Mouse (Mus musculus) heart, postnatal 14 days (tissue): ENCODE data around the gene Eif1ad. TPM values are rescaled to one million over a fixed set of nuclear protein-coding genes. Genes with fewer than 3 reads are reported as not detected.
A peak's percentile ranks its signal among the peaks of the same experiment; 100 is the strongest.
"Not testable (repeated sequence)": the region's sequence is repeated elsewhere in the genome, so short reads cannot be mapped to it uniquely, and the experiment has no call there.

ENCODE experiments used
- DNase-seq, 2 experiments: peaks; one replicate each; pipeline ENCODE4 v3.0.0; 2021 to 2022
- intact Hi-C: fragments of 180-260 bp; cut with DNase I; formaldehyde crosslinking; loops from one replicate; pipeline ENCODE4 v1.15.1; 2025
- total RNA-seq, 2 experiments: library from RNA; stranded (reverse); gene quantifications; 2 replicates each; pipeline ENCODE4 v1.2.3; 2021

Gene Eif1ad
- total RNA-seq, 2 experiments from 2014 or later, result 21.5 to 22.6 TPM

DNA sequence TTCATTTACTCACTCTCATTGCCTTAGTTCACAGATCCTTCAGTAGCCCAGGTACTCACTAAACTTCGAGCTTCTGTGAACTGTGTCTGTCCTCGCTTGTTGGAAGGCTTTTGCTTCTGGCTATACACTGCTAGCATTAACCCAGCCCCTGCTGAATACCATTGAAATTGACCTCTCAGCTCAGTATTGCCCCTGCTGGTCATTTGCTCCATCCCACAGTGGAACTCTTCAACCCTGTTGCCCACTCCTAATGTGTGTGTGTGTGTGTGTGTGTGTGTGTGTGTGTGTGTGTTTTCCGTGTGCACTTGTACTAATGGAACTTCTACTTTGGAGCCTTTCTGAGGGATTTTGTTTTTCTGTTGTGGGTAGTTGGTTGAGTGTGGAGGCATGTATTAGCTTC is 4.4 kb downstream of the Eif1ad start:
- DNase-seq, result no peak
- intact Hi-C loops, result no loop called here

DNA sequence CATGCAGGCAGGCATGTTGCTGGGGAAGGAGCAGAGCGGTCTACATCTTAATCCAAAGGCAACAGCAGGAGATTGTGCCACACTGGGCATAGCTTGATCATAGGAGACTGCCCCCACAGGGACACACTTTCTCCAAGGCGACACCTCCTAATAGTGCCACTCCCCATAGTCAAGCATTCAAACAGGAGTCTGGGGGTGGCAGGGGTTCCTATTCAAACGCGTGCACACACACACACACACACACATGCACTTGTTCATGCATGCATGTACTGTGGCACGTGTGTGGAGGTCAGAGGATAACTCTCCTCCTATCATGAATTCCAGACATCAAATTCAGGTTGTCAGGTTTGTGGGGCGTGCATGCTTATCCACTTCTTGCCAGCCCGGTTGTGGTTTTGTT is 6.2 kb downstream of the Eif1ad start:
- intact Hi-C loops, result no loop called here
- DNase-seq, result no peak

DNA sequence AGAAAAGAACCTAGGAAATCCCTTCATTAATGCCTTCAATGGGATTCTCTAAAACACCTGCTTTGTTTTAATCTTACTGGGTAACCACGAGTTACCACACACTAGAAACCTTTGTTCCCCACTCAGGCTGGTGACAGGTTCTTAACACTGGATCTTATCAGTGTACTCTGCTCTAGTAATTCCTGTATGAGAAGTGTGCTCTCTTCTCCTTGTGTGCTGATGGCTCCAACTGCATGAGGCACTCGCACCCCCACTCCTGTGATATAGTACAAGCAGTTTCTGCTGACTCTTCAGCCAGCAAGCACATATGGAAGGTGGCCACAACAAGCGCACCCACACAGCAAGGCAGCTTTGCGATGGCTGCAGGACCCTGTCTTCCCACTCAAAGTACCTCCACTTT is 7.6 kb downstream of the Eif1ad start:
- intact Hi-C loops, result no loop called here
- DNase-seq, result no peak

DNA sequence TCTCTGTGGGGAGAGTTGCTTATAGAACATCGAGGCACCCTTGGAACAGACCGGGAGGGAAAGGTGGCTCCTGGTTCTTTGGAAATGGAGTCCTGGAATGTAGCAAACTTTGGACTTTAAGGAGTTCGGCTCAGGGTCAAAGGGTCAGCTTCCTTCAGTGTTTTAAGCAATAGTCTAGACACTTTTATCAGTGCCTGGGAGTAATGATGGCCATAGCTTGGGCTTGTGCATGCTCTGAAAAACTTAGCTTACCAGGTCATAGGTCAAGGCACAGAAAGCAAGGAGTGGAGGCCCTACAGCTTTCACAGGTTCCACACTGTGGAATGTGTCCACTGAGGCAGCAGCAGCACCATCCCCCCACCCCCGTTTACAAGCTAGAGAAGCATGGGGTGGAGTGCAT is 8.2 kb downstream of the Eif1ad start:
- intact Hi-C loops, result no loop called here
- no peak for DNase-seq

DNA sequence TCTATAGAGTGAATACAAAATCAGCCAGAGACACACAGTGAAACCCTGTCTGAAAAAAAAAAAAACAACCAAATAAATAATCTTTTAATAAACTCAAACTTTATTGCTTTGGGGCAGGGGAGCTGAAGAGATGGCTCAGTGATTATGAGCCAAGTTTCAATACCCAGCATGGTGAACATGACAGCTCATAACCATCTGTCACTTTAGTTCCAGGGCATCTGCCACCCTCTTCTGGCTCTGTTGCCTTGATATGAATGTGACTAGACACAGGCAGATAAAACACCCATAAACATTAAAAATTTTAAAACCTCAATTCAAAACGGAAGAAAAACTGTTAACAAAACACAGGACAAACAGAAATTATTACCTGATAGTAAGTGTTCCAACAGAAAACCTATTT is 10.9 kb downstream of the Eif1ad start:
- intact Hi-C loops, result no loop called here

DNA sequence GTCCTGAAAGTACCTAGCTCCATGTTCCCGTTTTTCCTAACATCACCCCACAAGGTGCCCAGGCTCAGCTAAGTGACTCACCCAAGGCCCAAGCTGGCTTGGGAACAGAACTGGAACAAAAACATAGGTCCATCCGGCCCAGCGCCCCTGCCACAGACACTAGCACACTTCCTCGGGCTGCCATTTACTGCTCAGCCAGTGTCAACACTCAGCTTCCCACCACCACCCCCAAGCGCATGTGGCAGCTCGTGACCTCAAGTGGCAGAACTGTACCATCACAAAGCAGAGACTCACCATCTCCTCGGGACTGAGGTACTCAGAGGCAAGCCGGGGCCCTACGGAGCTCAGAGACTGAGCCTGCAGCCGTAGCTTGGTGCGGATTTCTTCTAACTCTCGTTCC is 16.8 kb downstream of the Eif1ad start:
- intact Hi-C loops, result no loop called here
- DNase-seq, result no peak

More for the DNA sequence above, 10.9 kb downstream of the Eif1ad start:
- no peak for DNase-seq

DNA sequence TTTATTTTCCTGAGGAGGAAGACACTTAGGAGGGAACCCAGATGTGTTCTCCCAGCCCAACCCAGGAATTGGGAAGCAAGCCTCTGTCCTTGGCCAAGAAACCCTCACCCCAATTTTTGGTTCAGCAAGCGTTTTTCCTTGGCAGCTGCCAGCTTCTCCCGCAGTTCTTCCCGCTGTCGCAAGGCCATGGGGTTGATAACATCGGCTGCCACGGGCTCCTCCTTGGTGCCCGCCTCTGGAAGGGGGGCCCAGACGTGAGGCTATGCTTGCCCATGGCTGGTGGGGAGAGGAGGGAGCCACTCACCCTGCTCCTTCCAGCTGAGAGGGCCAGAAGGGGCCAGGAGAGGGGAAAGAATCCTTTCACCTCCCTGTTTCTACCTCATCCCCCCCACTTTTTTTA is 18.2 kb downstream of the Eif1ad start:
- intact Hi-C loops, result no loop called here
- no peak for DNase-seq

DNA sequence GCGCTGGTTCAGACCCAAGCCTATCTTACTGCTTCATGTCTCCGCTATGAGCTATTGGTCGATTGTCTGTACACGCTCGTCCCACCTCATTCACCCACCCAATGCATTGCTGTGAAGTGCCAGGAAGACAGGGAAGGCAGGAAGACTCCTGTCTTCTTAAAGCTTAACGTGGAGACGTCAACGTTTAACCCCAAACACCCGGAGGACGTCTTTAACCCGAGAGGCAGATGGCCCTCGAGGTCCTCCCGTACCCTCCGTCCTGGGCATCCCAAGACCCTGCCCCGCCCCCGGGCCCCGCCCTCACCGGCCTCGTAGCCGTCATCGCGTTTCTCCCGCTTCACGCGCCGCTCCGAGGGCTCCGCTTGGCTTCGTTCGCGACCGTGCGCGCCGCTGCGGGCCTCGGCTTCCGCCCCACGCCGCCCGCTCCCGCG is 21.5 kb downstream of the Eif1ad start:
- intact Hi-C loops, result loop anchor here (1.0 to 2.0 kb wide), 2 partner anchors 22 to 37 kb away; partner anchors contain the start of genes AI837181, Drap1 and Eif1ad
- DNase-seq, result peak in 1 of 2 experiments; percentile 46

DNA sequence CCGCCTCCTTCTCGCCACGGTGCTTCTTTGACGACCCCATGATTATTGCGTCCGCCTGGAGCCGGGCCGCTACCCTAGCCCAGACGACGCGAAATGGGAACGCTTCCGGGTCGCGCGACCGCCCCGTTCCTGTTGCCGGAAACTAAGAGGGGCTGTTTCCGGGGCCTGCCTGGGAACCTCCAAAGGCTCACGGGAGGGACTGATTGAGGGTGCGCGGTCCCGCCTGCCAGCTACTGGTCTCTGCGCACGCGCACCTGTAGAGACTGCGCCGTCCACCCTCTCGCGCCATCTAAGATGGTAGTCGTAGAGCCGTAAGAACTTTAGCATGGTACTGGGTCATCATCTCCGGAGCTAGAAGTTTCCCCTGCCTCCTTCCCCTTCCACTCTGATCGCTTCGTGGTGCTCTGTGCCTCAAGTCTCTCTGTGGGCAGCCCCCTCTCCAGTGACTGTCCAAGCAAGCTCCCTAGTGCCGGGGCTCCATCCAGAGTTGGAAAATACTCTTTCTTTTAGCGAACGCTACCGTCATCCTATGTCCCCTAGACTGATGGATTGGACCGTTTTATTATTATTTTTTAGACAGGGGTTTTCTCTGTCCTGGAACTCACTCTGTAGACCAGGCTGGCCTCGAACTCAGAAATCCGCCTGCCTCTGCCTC is 22.2 kb downstream of the Eif1ad start, which contains the start of gene Sart1:
Gene Sart1 (minus strand): TSS at position 116 of the 655 bp plus-strand sequence.
- intact Hi-C loops, result loop anchor here (1.0 to 2.0 kb wide), 2 partner anchors 22 to 36 kb away; partner anchors contain the start of genes AI837181, Drap1 and Eif1ad

DNA sequence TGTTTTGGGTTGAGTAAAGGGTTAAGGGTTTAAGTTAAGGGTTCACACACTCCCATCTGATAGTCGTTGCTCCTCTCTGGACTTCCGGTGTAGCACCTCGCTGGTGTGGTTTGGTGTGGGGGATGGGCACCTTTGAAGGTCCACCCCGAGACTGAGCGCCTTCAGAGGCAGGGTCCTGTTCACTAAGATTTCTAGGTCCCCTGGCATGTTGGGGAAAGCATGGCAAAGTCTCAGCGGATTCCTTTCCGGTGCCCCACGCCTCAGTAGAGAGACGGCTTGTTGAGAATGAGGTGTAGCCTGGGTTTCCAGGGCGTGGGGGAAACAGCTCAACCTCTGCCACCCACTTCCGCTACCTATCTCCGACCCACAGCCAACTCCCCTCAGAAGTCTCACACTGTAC is 23.1 kb downstream of the Eif1ad start:
- intact Hi-C loops, result loop anchor here (2.0 kb wide), 1 partner anchor 35 kb away; the partner anchor contains the start of genes AI837181 and Drap1
- peak; percentile 23 to 42 for DNase-seq

More for the DNA sequence above, 22.2 kb downstream of the Eif1ad start, which contains the start of gene Sart1:
- DNase-seq, result peak; percentile 94

DNA sequence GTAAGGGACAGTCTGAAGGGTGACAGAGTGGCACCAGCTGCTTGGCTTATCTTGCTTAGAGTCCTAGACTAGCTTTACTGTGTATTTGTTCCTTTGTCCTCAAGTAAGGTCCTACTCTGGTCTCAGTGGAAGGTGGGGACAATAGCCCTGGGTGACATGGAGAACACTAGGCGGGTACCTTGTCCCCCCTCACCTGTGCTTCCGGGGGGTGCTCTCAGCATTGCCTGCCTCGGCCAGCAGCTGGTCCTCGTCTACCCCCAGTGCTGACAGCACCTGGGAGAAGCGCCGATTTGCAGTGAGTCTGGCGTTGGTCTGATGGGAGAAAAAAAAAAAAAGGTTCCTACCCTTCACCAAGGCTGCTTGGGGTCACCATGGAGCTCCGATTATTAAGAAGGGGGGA is 23.9 kb downstream of the Eif1ad start:
- no peak for DNase-seq
- intact Hi-C loops, result no loop called here

DNA sequence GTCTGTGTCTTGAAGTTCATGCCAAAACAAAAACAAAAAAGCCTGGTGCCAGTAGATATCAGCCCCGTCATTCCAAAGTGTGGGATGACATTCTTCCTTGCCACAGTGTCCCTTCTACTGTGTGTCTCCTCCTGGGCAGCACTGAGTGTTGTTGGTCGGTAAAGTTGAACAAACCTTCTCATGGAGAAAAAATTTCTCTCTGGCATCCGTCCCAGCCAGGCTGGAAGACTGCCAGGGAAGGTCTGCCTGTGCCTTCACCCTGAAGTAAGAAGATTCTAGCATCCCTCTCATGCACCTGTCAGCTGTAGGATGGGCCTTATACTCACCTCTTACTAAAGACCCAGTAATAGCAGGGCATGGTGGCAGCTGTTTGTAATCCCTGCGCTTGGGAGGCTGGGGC is 26.4 kb downstream of the Eif1ad start:
- intact Hi-C loops, result no loop called here
- DNase-seq, result peak; percentile 50 to 61

DNA sequence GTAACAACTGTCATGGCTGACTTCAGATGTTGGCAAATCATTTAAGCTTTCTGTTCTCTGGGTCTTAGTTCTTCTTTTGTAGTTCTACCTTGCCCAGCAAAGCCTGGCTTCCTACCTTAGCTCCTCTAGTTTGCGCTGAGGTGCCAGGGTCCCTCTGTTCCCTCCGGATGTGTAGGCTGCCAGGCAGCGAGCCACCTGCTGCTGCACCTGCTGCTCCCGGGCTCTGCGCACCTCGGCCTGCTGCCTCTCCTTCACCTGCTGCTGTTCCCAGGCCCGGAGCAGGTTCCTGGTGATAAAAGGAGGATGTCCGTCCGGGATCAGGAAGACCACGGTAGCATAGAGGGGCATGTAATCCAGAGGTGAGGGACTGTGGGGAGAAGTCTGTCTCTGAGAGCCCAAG is 27.6 kb downstream of the Eif1ad start:
- intact Hi-C loops, result no loop called here
- DNase-seq, result no peak

DNA sequence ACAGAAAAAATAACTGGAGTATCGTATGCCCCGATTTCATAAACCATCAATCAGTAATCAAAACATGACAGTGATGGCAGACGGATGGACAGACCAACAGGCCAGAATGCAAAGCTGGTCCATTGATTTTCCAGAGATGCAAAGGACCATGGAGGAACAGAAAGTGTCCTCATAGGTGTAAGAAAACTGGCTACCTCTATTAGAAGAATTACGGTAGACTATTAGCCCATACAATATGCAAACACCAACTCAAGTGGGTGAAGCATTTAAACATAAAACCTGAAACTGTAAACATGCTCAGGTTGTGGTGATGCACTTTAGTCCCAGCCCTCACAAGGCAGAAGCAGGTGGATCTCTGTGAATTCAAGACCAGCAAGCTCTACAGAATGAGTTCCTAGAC is 28.8 kb downstream of the Eif1ad start:
- no peak for DNase-seq
- intact Hi-C loops, result no loop called here

DNA sequence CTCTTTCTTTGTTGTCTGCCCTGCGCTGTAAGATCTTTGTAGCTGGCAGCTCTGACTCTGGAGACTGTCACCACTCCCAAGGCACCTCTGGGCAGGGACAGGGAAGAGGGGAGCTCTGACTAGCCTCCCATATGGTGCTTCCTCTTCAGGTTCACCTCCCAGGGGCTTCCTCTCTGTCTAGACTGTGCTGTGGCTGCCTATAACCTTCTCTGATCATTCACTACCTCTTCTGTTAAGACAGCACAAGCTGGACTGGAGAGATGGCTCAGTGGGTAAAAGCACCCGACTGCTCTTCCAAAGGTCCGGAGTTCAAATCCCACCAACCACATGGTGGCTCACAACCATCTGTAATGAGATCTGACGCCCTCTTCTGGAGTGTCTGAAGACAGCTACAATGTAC is 34.5 kb downstream of the Eif1ad start:
- DNase-seq, intact Hi-C loops: not testable (repeated sequence)

DNA sequence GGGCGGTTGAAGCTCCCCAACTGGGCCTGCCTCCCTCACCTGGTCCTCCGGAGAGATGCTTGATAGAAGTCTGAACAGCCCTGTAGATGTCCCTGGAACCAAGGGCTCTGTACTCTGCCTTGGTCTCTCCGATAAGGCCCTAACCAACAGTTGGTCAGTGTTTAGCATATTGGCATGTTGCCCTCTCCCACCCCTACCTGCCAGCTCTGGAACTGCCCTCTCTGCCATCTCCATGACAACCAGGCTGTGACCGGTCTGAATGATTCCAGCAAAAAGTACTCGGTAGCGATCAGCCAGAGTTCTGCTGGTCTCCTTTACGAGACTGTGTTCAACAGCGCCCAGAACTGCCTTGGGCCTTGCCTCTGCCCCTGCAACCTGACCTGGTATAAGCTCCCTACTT is 35.8 kb downstream of the Eif1ad start, which contains the start of gene Tsga10ip:
Gene Tsga10ip (minus strand): TSS at position 234 of the 400 bp plus-strand sequence.
- intact Hi-C loops, result no loop called here
- DNase-seq, result no peak

DNA sequence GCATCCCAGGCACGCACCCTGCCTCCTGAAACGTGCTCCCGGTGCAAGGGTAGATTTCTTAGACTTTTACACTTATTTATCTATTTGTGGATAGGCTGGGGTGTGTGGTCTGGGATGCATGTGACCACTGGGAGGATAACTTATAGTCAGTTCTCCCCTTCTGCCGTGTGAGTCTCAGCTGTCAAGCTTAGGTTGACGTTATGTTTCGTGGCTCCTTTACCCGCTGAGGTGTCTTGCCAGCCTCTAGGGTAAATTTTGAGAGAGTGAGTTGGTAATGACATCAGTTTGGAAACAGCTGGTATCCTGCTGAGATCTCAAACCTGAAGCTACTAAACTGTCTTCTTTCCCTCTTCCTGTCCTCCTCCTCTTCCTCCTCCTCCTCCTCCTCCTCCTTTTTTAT is 39.4 kb downstream of the Eif1ad start:
- intact Hi-C loops, result no loop called here
- DNase-seq, result no peak

DNA sequence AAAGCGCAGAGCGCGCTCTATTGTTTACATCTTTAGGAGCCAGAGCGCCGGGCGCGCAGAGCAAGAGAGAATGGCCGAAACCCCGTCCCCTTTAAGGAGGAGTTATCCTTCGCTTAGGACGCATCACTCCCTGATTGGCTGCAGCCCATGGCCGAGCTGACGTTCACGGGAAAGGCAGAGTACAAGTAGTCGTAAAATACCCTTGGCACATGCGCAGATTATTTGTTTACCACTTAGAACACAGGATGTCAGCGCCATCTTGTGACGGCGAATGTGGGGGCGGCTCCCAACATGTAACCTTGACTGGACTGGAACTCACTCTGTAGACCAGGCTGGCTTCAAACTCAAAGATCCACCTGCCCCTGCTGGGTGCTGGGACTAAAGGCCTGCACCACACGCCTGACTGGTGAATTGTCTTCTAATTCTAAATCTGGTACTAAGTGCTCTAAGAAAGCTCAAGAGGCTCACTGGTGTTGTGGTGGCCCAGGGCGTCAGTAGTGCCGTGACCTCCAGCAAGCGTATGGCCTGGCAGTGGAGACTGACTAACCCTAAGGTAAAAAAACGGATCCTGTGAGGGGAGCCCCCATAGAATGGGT is 40.1 kb downstream of the Eif1ad start:
- intact Hi-C loops, result not testable (repeated sequence)
- peak; percentile 38 to 43 for DNase-seq

DNA sequence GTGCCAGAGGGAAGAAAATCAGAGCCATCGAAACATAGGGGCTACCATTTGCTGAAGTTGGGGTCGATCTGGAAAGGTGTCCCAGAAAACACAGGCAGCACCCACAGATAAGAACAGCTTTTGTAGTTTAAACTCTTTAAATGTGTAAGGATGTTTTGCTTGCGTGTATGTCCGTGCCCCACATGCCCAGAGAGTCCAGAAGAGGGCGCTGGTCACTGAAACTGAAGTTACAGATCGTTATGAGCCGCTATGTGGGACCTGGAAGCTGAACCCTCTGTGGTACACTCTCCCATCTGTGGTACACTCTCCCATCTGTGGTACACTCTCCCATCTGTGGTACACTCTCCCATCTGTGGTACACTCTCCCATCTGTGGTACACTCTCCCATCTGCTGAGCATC is 40.6 kb downstream of the Eif1ad start:
- DNase-seq, result peak; percentile 53 to 70
- intact Hi-C loops, result no loop called here

DNA sequence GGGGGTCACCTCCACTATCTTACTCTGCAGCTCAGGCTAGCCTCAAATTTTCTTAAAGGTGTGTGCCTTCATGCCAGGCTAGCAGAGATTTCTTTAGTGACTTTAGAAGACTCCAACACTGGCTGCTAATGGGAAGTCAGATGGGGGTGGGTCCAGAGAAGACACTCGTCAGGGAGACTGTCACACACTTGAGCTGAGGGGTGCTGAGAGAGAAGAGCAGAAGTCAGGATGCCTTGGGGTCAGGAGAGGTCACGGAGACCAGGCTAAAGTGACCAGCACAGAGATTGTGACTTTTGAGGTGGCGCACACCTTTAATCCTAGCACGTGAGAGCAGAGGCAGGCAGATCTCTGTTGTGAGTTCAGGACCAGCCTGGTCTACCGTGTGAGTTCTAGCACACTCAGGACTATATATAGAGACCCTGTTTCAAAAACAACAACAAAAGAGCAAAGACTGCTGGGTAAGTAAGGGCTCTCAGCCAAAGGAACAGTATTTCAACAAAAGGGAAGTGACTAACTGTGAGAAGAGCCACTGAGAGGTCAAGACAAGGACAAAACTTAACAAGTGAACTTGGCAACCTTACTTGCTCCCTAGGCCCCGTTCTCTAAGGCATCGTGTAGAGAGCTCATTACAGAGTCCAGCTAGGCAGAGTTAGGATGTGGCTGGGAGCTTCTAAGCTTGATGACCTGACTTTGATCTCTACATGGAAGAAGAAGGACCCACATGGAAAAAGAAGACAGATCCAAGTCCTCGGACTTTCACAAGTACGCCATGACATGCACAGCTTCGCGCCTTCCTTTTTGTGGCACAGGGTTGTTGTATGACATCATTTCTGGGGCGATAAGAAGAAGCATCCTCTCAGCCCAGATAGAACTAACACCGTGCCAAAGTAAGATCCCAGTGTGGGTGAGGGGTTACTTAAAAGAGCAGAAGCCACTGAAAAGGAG is 41.8 kb downstream of the Eif1ad start:
- intact Hi-C loops, result no loop called here
- DNase-seq, result peak in 1 of 2 experiments; percentile 35

DNA sequence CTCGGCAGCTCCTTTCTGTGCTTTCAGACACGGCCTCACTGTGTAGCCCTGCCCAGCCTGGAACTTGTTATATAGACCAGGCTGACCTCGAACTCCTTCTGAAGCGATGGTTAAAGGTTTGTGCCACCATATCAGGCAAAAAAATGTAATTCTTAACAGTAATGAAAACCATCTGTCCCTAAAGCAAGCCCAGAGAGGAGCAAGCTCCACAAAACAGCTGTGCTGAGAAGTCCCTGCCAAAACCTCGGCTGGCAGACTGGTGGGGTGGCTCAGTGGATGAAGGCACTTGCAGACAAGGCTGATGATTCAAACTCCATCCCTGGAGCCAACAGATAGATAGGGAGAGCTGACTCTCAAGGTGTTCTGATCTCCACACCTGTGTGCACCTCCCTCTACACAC is 42.5 kb downstream of the Eif1ad start:
- intact Hi-C loops, result no loop called here
- DNase-seq, result peak; percentile 62 to 76
